Mouse (Mus musculus) spleen, postnatal 4 days (tissue): ENCODE data around the gene Pecam1.
A peak's percentile ranks its signal among the peaks of the same experiment; 100 is the strongest.
"Not testable (repeated sequence)": the region's sequence is repeated elsewhere in the genome, so short reads cannot be mapped to it uniquely, and the experiment has no call there.

Source experiments
- DNase-seq, 2 experiments: peaks; one replicate each; pipeline ENCODE4 v3.0.0; 2022; ENCODE audit warnings: low spot score in 2 of 2

Gene Pecam1

DNA sequence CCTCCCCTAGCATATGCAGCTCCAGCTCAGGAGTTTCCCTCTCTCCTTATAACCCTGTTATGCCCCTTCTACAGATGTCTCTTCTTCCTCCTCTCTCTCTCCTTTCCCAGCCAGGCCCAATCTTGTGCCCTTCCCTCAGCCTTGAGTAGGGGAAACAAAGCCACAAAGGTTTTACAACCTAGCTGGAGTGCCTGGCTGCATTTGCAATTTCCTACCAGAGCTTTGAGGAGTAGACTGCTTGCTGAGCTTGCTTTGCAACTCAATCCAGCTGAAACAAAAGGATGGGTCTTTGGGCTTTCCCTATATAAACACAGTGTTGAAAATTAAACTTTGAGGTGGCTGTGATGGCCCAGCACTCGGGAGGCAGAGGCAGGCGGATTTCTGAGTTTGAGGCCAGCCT, 117.0 kb downstream of the Pecam1 start:
- no peak for DNase-seq

DNA sequence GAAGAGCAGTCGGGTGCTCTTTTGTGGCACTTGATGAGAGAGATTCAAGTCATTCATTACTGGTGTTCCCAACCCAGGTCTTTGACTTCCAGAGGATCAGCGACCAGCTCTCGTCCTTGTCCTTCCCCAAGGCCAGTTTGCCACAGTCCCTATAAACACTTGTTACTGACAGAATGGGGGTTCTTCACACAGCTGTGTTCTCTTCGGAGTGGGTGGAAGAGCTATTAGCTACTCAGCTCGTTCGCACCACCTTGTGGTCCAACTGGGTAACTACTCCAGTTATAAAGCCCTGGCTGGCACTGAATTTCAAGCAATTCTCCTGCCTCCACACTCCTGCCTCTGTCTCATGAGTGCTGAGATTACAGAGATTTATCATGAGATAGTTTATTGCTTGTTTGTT, 122.7 kb downstream of the Pecam1 start:
- DNase-seq: peak; percentile 66 to 87

DNA sequence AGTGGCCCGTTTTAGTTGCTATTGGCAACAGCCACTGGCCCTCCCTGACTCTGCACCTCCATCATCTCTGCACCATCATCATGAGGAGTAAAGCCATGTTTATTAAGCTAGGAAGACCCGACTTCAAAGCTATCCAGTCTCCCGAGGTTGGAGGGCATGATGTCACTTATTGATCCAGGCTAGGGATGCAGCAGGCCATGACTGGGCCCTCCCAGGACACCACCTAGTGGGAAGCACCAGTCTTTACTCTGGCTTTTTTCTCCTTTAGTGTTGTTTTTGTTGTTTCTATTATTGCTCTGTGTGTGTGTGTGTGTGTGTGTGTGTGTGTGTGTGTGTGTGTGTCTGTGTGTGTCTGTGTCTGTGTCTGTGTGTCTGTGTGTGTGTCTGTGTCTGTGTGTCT, 124.9 kb downstream of the Pecam1 start:
- DNase-seq: no peak

DNA sequence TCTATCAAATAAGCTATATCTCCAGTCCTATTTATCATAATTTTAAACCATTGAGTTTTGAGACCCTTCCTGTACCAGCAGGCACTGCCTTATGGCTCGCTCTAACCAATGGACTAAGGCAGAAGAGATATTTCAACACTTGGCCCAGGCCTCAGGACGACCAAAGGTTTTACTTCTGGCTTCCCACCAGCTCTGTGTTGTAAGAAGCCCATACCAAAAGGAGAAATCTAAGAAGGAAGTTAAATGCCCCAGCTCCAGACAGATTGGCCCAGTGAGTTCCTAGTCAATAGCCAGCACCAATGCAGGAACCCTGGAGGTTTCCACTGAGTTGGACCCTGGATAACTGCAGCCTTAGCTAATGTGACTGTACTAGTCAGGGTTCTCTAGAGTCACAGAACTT, 126.8 kb downstream of the Pecam1 start:
- DNase-seq: no peak

DNA sequence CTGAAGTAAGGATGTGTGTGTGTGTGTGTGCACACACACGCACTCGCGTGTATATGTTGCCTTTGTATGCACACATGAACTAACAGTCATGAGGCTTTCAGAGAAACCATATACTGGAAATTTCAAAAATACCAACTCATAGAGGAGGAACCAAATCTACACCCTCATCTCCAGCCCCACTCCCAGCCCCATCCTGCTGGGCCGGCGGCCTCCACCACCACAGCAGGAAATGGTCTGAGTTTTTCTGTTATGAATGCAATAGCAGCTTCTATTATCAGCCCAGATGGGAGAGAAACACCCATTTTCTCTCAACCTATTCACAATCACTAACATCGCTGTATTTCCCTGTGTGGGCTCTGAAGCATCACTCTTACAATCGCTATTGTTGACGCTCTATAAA, 128.4 kb downstream of the Pecam1 start:
- DNase-seq: no peak

DNA sequence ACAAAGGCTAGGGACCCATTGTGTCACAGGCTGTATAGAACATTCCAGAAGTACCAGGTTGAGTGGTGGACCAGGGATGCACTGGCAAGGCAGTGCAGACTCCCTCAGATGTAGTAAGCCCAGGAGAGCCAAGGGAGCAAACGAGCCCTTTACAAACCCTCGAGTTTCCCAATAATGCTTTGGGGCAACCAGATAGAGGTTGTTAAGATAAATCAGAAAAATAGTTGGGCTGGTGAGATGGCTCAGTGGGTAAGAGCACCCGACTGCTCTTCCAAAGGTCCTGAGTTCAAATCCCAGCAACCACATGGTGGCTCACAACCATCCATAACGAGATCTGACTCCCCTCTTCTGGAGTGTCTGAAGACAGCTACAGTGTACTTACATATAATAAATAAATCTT, 131.7 kb downstream of the Pecam1 start:
- not testable (repeated sequence) for DNase-seq

DNA sequence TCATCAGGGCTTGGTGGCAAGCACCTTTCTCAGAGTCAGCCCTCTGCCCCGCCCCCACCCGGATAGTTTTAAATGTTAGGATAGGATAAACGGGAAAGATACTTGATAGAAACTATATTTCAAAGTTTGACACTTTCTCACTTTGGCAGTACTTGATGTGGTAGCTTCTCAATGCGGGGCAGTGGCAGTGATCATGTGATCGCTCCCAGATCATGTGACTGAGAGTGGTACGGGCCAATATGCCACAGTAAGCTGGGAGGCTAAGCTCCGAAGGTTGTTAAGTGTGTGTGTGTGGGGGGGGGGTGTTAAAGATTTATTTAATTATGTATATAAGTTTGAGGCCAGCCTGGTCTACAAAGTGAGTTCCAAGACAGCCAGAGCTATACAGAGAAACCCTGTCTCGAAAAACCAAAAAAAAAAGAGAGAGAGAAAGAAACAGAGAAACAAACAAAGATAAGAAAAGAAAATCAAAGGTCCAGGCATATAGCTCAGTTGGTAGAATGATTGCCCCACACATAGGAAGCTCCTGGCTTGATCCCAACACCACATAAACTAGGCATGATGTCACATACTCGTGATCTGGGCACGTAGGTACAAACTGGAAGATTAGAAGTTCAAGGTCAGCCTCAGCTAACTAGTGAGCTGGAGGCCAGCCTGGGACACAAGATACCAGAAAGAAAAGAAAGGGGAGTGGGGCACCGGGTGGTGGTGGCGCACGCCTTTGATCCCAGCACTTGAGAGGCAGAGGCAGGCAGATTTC, 132.4 kb downstream of the Pecam1 start:
- DNase-seq: no peak

DNA sequence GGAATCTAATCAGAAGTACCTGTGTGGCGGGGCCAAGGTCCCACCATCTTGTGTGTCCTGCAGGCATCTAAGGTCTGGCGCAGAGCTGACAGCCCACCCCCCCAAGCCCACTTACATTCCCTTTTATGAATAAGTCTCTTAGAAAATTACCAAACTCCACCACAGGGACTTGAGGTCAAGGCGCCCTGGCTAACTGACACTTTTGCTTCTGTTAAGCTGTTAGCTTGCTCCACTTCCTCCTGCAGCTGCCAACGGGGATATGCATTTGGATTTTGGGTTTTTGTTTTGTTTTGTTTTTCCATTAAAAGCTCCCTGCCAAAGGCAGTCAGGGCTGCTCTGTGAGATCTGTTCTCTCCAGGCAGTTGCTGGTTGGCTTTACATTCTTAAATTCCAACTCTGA, 134.9 kb downstream of the Pecam1 start:
- no peak for DNase-seq

DNA sequence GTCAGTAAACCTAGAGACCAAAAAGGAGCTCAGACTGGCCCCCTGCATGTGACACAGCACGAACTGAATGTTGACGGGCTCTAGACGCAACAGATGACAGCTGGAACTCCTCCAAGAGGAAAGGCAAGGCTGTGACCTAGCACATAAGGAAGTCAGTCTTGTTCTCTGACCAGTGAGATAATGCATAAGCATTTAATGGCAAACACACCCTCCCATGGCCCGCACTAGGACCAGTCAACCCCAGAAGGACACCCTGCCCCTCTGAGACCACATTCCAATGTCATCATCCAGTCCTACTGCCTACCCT, 136.1 kb downstream of the Pecam1 start:
- DNase-seq: peak in 1 of 2 experiments; percentile 59

DNA sequence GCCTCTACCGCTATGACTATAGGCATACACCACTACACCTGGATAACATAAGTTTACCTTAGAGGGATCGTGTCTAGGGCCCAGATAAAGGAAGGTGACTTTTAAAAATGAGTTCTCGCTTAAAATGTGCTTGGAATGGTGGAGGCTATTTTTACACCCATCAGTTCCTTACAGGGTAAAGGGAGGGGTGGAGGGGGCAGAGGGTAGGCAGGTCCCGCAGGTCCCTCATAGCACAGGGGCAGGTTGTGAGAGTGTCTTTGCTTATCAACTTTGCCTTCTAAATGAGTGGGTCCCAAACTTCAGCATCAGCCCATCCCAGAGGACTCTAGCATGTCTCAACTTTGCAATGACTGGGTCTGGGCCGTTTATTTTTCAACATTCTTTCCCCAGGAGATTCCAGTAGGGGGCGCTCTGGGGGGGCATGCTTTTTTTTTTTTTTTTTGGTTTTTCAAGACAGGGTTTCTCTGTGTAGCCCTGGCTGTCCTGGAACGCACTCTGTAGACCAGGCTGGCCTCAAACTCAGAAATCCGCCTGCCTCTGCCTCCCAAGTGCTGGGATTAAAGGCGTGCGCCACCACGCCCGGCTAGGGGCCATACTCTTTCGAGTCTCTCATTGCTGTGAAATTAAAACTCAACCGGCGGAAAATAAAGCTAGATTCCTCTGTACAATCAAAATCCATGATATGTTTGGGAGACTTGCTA, 136.6 kb downstream of the Pecam1 start:
- peak in 1 of 2 experiments; percentile 77 for DNase-seq

DNA sequence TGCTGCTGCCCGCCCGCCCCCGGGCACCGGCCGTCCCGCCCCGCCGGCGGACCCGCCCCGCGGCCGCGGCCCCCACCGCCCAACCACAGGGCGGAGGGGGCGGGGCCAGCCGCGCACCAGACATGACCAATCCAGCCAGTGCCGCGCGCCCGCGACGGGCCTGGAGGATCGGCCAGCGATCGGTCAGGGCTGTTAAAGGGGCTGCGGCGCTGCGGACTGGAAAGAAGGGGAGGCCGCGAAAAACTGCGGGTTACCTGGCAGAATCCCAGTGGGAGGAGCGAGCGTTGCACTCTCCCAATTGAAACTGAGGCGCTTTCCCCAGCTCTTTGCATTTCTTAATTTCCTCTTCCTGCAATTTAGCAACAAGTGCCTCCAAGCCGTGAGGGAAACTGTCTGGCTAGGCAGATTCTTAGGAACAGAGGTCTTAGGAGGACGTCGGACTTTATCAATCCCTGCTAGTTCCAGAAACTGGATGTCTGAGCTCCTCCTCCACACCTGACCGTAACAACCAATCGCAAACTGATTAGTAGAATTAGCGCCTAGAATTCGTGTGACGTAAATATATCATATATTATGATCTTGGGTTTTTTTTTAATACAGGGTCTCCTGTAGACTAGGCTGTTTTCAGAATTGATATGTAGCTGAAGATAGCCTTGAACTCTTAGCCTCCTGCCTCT, 137.3 kb downstream of the Pecam1 start, which contains the start of gene Tex2:
Gene Tex2, minus strand, starts transcription at position 463 of the 677 bp plus-strand sequence.
- peak; percentile 95 to 98 for DNase-seq

DNA sequence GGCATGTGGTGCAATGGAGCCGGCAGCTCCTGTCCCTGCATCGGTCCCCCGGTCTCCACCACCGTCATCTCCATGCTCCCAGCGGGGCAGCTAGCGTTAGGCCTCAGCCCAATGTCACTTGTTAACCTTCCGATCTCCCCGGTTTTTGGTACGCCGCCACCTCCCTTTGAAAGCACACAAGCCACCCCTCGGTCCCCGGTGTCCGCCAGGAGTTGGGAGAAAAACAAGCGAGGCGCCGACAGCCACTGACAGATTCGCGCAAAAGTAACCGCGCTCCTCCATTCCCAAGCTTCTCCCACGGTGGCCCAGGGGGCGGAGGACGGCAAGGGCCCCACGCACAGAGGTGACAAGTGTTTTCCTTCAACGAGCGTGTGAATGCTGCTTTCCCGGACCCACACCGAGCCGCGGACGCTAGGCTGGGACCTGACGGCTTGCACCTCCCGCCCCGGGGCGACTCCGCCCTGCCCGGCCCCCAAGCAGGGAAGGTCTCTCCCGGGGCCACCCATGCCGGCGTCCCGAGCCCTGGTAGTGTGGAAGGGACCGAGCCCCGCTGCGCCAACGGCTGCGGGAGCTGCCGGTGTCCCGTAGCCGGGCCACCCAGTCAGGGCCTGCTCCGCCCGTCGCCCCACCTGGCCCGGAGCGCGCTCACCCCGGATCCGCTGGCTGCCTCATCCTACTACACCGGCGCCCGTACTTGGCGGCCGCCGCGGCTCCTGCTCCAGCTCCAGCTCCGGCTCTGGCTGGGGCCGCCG, 138.0 kb downstream of the Pecam1 start:
- peak; percentile 75 to 88 for DNase-seq

DNA sequence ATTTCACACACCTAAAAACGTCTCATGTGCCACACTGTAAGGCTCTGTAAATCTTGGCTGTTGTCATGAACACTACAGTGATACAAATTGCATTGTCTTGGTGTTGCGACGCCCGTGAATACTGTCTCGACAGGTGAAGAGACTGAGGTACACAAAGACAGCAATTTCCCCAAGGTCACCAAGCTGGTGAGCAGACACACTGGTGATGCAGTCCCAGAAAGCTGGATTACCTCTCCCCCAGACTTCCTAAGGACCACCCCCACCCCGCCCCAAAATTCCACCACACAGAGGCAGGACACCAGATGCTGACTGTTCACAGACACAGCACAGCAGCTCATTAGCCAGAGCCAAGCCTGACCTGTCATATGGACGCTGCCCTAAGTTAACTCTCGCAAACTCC, 140.7 kb downstream of the Pecam1 start:
- no peak for DNase-seq

DNA sequence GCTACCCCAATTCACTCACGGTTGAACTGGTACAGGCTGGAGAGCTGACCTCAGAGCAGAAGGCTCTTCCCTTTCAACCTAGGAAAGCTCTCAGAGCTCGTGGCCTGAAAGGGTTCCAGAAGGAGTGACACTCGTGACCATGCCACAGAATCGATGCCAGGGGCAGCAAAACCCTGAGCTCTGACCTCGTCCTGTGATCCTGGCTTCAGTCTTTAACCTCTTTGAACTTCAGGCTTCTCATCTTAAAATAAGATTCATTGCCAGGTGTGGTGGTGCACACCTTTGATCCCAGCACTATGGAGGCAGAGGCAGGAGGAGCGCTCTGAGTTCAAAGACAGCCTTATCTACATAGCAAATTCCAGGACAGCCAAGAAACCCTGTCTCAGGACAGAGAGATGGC, 143.1 kb downstream of the Pecam1 start:
- no peak for DNase-seq

DNA sequence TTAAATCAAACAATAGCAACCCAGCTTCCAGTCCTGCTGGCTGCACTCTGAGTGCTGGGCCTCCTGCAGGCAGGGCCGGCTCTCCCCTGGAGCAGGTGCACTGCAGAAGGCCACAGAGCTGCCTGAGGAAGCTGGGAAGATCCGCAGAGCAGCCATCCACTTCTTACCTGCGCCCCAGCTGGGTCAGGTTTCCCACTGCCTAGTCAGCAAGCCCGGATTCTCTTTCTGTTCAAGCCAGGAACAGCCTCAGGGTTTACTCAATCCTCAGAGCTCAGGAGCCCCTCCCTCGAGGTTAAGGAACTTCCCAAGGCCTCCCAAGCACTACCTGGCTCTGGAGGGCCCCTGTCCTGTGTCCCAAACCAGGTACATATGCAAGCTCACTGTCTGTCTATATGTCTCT, 144.4 kb downstream of the Pecam1 start:
- no peak for DNase-seq
